Mouse (Mus musculus) gastrocnemius, adult 8-10 months (tissue): ENCODE measurements around the gene Rabgap1l. TPM values are rescaled to one million over a fixed set of nuclear protein-coding genes. Genes with fewer than 3 reads are reported as not detected.
A peak's percentile ranks its signal among the peaks of the same experiment; 100 is the strongest.

Experiments used
- DNase-seq, 2 experiments: peaks; one replicate each; pipeline ENCODE4 v3.0.0; 2022; ENCODE audit warnings: low spot score in 2 of 2
- total RNA-seq, 4 experiments: library from RNA; stranded (reverse); gene quantifications; 2 replicates each; pipeline ENCODE4 v1.2.4; 2022

Rabgap1l gene
- total RNA-seq, 4 experiments from 2014 or later, result 7.3 to 13.5 (median 11.4) TPM

DNA sequence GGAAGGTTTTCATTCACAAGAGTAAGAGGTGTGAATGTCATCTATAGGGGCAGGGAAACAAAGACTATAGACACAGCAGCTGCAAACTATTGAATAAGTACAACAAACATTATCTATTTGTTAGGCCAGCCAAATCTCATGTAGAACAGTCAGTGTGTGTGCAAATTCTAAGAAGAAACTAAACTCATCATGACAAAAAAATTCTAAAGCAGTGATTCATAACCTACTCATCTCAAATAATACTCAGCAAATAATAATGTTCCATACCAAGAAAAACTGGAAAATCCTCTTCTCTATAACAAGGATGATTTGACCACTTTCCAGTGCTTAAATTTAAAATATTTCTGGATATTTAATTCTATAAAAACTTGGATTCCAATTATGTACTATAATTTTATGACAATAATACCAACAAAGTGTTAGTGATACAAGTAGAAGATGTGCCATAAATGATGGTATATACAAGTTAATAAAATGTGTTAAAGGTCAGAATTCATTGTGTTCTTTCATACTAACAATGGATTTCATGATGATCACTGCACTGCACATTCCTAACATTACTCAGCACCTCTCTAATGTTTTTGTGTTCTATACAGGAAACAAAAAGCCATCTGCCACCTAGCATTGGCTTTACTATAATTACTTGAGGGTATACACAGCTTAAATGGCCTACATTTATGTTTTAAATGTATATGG, 196.6 kb downstream of the Rabgap1l start:
- DNase-seq, result no peak

DNA sequence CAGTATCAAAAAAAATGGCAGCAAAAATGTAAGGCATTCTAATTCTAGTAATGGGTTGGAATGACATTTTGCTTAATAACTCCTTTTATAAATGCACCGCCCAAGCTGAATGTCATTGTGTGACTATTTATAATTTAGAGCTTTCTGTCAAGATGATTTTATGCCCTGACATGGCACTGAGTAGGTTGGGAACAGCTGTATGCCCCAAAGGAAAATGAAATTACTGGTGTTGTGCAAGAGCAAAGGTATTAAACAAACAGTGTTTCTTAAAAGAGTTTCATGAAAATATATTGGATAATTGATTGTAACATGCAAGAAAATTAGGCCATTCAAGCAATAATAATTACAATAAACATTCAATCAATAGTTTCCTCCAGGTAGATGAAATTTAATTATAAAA, 198.4 kb downstream of the Rabgap1l start:
- no peak for DNase-seq

DNA sequence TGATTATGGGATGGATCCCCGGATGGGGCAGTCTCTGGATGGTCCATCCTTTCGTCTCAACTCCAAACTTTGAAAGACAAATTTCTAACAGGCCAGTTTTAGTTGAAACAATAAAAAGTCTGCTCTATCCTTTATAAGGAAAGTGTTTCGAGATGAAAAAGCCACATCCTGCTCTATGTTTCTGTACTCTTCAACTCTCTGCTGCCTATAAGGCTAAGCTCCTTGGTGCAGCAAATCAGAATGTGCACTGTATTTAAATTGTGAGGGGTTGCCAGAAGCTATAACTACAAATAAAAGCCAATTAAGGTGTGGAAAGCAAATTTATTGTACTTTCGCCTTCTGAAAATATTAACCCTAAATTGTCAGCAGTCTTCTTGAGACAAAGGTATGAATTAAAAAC, 198.9 kb downstream of the Rabgap1l start:
- no peak for DNase-seq

DNA sequence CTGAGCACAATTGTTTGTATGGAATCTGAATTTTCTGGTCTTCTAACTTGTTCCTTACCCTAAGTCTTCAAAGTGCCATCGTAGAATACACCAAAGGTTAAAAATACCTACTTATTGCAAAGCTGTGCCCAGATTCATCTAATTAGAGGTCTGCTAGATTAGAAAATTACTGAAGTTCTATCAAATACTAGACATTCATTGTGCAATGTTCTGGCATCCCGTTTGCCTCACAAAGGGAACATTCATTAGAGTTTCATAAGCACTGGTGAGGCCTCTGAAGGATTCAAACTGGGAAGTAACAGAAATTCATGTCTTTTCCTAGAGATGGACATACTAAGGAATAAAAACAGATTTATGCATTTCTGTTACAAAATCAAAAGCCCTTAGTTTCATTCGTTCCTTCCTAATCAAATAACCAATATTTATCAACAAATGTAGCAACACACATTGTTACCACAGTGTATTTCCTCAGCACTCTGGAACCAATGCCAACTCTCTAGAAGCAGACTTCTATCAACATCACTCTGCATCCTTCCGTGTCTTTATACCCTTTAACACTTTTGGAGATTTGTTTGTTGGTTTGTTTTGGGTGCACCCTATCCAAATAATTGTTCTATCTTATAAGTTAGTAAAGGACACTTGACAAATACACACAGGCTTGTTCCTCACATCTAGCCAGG, 204.0 kb downstream of the Rabgap1l start:
- no peak for DNase-seq

DNA sequence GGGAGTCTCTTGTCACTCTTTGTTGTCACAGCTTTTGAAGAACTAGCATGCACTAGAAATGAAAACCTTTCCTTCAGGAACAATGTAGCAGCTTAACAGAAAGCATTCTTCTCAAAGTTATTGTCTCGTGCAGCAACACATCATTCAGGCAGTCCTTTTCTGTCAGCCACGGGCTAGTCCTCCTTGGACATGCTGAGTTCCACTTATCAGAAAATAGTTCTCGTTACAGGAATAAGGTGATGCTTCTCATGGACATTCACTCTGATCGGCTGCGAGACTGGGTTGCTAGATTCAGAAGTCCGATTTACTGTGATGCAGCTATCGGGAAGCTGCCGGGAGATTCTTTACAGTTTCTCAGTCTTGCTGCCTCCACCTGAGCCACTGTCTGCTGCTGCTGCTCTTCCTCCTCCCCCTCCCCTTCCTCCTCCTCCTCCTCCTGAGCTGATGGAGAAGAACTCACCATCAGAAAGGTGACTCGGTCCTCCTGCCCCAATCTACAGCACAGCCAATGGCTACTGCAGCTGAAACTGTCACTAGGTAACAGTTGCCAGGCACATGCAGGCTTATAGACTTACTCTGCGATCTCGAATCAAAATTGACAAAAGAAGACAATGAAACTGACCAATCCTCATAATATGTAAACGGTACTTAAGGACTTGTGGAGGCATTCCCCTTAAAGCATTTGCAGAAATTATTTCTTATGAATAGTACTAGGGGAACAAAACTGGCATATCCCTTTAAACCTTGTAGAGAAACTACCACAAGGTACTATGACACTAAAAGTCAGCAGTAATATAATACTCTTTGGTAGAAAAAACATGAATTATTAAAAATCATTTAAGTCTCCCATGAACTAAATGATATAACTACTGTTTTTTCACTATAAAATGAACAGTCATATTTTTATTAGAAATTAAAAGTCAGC, 213.4 kb downstream of the Rabgap1l start:
- DNase-seq, result no peak

DNA sequence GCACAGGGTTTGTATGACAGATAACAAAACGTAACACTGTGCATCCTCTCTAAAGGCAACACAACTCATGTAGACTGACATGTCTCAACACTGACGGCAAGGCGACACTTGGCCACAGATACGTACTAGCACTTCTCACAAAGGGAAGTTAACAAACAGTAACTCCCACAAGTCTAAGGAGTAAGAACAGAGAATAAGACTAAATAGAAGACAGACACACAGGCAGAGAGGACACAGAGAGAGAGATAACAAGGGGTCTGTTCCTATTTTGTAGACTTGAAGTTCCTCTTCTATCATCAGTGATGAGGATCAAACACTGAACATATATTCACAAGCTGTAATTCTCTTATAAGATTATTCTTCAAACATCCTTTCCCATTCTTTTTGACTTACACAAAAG, 216.9 kb downstream of the Rabgap1l start:
- DNase-seq, result no peak

DNA sequence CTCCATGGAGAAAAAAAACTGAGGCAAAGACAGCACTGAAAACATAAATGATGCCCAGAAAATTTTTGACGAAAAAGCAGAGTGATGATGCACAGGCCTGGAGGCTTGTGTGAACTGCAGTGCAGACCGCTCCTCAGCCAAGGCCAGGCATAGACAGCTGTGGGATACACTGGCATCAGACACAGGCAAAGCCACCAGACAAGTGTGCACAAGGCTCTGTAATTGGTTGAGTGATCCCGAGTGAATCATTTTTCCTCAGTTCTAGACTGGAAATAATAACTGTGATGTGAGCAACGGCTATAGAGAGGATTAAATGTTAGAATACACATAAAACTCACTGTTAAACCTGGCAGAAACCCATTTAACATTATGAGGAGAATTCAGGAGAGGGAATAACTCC, 219.0 kb downstream of the Rabgap1l start:
- no peak for DNase-seq

DNA sequence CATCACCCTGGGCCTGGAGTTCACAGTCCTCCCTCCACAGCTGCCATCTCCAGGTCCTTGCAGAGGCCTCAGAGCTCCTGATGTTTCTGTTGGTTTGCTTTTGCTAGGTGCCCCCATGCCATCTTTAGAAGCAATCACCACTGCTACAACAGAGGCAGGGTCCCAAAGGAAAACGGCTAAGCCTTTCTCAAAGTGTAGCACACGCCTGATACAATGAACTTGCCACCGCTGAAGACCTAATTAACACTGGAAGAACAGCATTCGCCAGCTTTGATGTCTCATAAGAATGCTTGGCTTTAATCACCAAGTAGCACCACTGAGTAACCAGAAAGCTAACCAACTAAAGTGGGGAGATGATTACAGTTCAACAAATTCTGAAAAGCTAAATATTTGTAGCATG, 226.6 kb downstream of the Rabgap1l start:
- no peak for DNase-seq

DNA sequence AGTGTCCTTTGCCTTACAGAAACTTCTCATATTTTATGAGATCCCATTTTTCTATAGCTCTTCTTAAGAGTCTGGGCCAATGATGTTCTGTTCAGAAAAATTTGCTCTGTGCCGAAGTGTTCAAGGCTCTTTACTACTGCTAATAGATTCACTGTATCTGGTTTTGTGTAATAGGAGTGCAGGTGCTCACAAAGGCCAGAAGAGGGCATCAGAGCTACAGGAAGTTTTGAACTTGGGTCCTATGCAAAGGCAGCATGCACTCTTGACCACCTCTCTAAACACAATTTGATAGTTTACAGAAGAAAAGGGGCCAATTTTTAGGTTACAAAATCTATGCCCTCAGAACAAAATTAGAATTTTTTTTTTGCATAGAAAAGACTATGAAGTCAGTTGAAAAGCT, 231.6 kb downstream of the Rabgap1l start:
- DNase-seq, result no peak

DNA sequence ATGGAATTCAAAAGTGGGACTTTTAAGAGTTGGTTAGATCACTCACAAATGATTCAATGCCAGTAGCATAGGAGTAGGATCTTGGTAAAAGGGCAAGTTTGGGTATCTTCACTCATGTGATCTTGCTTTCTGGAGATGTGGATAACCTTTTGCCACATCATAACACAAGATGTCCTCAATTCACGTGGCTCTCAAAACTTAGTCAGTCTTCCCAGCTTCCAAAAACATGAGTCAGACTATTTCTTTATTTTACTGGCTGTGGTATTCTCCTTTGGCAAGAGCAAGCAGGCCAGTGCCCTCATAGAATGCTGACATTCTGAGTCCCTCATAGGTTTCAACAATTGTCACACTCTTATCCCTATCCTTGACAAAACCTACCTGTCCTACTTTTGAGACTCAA, 242.4 kb downstream of the Rabgap1l start:
- DNase-seq, result no peak

DNA sequence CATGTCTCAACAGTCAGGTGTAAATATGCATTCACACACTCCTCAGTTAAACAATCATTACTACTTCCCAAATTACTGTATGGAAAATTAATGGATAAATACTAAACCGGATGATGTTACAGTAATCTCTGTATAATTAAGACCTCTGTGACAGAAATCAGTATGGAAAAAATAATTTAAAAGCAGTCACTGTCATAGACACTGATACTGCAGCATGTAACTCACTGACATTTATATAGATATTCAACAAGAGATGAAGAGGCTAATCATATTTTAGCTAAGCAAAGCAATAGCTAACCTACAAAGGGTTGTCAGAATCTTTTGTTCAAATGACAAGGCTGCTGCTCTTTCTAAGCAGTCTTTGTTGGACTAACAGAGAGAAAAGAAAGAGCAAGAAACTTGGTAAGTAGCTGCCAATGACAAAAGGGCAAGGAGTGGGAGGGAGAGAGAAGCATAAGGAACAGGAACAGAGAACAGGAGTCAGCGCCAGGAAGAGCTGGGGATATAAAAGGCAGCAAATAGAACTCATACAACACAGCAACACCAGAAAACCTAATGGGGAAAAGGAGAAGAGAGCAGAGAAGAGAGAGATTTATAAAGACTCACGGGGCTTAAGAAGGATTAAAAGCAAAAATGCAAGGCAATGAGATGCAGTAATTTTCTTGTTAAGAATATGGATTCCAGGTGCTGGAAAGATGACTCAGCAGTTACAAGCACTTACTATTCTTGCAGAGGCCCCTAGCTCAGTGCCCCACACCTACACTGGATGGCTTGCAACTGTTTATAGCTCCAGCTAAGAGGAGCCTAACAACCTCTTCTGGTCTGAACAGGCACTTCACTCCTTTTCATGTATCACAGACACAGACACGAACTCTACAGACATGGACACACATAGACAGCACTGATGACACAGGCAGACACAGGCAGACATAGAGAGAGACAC, 244.8 kb downstream of the Rabgap1l start:
- no peak for DNase-seq

DNA sequence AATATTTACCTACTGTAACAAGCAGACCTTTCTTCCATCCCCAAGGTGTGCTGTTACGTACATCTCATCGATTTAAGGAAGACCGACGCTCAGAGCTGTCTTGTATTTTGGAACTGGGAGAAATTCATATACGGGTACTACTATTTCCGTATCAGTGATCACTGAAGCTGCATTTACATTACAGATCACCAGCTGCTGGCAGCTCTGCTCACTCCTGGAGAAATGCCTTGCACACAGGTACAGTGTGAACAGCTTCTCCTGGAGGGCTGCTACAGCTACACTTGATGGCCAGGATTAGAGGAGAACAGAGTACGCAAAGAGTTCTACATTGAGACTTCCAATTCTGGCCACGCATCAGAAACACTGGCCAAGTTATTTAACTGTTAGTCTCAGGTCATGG, 257.4 kb downstream of the Rabgap1l start:
- DNase-seq, result no peak

DNA sequence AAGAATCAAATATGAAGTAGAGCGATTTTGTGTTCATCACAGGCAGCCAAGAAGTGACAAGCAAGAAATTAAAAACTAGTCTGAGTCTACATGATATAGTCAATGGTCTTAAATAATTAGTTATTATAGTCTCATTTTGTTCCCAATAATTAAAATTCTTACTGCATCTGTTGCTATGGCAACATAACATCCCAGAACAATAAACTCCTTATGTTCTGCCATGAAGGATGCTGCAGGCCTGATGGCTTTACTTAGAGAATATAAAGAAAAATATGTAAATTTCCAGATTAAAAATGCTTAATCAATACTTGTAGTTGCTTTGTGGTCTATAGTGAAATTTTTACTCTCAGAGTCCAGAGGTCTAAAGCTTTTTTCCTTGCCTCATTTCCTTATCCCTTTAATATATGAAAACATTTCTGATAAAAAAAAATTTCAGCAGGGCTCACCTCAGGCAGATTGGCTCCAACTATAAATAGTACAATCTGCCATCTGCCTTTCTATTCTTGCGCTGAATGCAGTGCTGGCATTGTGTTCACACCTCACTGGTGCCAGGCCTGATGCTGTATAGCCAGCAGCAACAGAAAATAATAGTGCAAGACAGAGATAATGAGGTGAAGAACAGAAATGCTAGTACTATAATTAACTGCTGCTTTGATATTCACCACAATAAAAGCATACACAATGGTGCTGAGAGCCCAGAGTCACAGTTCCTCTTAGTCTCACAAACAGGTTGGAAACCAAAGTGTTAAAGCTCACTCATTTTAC, 258.3 kb downstream of the Rabgap1l start:
- DNase-seq, result no peak

DNA sequence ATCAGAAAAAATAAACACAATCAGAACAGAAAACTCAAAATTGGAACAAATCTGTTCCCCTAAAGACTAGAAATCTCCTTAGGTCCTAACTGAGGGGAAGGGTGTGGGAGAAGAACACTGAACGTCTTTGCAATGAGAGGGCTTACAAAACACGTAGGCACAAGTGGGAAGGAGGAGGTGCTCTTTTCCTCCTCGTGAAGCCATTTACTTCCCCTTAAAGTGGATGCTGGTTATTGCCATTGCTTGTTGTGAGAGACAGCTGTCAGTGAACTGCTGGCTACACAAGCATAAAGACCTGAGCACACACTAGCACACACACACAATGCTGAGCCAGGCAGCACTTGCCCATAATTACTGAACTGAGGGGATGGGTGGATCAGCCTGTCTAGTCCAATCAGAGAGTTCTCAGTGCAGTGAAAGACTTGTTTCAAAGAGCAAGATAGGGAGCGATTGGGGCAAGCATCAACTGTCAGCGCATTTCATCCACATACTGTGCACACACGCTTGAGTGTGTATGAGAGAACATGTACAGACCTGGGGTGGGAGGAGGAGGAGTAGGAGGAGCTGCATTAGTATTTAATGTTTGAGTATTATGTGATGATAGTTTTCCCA, 259.7 kb downstream of the Rabgap1l start:
- no peak for DNase-seq

DNA sequence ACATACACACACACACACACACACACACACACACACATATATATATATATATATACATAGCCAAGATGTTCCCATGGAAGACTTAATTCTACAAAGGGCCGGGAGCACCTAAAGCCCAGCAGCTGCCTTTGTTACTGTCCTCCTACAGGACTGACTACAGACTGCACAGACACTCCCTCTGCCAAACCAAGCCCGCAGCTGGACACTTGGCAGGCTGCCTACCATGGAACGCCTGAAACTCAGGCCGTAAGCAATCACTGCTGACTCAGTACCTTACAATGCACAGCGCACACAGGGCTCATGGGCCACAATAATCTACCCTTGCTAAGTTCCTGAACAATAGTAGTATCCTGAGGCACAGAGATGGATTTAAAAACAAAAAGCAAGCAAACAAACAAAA, 261.6 kb downstream of the Rabgap1l start:
- DNase-seq, result peak; percentile 62 to 79

DNA sequence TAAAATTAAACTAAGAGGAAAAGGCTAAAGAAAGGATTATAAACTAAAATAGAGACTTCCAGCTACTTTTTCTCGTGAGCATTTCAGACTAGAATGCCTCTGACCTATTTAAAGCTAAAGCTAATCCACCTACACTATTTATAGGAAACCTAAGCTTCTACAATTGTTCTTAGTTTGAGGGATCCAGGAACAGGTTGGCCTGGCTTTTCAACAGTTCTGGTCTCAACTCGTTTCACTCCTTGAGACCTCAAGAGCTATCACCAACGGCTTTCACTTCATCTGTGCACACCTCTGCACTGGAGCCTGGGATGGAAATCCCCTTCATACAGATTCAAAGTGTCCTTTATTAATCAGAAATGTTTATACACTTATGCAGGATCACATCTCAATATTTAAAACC, 271.1 kb downstream of the Rabgap1l start:
- no peak for DNase-seq

DNA sequence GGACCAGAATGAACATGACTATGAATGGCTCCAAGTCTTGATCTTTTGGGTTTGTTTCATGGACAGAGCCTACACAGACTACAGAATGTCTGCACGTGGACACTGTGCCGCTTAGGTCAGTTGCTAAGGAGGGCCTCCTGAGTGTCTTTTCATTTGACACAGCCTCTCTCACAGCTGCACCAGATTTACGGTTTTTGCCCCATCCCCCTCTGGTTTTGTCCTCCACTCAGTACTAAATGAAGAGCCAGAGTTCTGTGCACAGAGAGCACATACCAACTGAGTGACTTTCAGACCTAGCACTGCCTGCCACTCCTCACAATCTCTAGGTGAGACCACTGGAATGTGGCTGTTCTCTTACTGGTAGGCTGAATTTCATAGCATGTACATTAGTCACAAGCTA, 272.3 kb downstream of the Rabgap1l start:
- no peak for DNase-seq

DNA sequence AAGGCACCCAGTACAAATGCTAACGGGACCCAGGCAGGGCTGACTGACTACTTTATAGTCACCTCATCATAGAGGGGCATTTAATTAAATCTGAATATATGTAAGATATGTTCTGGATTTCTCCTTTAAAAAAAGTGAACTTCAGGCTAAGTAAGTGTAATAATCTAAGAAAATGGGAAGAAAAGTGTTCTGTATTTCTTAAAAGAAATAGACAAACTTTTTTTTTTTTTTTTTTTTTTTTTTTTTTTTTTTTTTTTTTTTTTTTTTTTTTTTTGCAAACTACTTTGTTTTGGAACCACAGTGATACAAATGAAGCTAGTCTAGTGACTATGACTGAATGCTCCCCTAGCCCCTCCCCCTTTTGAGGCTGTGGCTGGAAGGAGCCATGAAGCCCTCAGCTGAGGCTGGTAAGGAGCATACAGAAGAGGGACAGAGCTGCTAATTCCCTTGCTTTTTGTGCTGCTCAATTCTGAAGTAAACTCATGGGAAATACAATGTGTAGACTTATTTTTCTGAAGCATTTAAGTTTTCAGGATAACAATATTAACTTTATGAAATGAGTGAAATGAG, 273.0 kb downstream of the Rabgap1l start:
- no peak for DNase-seq

DNA sequence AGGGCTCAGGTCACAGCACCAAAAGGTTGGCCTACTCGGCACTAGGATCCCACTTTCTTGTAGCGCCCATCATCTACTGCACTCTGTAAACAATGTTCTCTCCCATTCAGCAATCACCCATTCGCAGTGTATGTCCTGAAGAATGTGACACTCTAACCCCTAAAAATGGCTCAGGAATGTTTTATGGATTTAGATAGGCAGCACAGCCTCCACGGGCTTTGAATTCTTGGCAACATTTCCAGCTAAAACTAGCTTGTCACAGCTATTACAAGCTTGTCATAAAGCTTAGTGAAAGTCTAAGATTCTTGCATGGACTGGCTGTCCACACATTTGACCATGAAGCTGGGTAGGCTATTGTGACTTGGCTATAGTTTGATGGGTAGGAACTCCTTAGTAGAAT, 274.5 kb downstream of the Rabgap1l start:
- DNase-seq, result no peak

DNA sequence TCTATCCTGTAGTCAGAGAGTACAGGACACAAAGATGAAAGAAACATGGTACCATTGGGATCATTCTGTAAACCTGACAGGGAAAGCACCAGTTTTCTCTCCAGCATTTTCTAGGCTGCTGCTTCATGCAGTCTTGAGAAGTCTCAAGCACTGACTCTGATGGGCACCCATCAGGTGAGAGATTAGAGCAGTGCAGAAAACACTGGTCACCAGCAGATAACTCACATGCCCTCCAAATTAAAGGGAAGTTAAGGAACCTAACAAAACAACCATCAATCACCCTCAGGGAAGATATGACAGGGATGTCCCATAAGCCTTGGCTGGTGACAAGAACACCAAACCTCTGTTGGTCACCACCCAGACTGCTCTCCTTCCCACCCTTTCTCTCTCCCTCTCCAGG, 285.2 kb downstream of the Rabgap1l start:
- no peak for DNase-seq
